Mouse (Mus musculus) brain, embryonic 14.5 days (tissue): ENCODE data around the gene Dpep3. TPM values are rescaled to one million over a fixed set of nuclear protein-coding genes. Genes with fewer than 3 reads are reported as not detected.

Experiments used
- DNase-seq: peaks from one replicate; pipeline ENCODE4 v3.0.0-alpha.2; 2011; ENCODE audit warnings: low read depth
- CTCF ChIP-seq: fragments of 200-500 bp; IDR thresholded peaks from 2 replicates; pipeline ENCODE4 v1.5.1; 2012; ENCODE audit warnings: inconsistent platforms, mild to moderate bottlenecking, moderate library complexity, borderline replicate concordance; ENCODE audit not compliant: insufficient read depth, insufficient read length; ENCODE audit errors: extremely low read depth
- POLR2A ChIP-seq: fragments of 200-500 bp; IDR thresholded peaks from 2 replicates; pipeline ENCODE4 v1.6.1; 2012; ENCODE audit warnings: mild to moderate bottlenecking, inconsistent platforms, borderline replicate concordance; ENCODE audit not compliant: poor library complexity, insufficient read depth, insufficient read length, severe bottlenecking; ENCODE audit errors: extremely low read depth
- polyA plus RNA-seq: library from polyadenylated mRNA; depleted of rRNA; stranded (reverse); fragments of >200 nt; gene quantifications from 2 replicates; pipeline ENCODE4 v1.2.3, GENCODE M21; 2012

Gene Dpep3
- polyA plus RNA-seq, 1 experiment: not detected

GRCm38 (mm10) chr8:105943321-105943739 is 35.9 kb downstream of the Dpep3 start, which contains the start of gene Lcat:
TSS of gene Lcat (minus strand) at chr8:105943382.
- peak; percentile 14 for DNase-seq
- TF ChIP-seq POLR2A (no peak), CTCF (no peak)

- no peak for TF ChIP-seq CTCF
- DNase-seq: no peak
These were observed 36.7 kb downstream of the Dpep3 start for GRCm38 (mm10) chr8:105942542-105942941.

DNA sequence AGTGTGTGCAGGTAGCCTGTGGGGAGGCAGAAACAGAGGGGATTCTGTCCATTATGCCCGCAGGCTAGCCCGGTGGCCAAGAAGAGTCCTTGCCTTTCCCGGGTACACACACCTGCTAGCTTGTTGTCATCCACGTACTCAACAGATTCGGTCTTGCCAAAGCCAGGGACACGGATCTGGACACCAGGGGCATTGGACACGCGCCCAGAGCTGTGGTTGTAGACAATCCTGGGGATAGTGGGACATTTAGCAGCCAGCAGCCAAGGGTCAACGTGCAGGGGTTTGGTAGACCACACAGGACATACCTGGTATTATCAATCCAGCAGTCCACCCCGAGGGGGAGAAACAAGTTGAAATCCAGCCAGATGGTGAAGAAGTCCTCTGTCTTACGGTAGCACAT is 37.2 kb downstream of the Dpep3 start:
- TF ChIP-seq CTCF (no peak), POLR2A (no peak)
- no peak for DNase-seq

GRCm38 (mm10) chr8:105938306-105938669 is 40.9 kb downstream of the Dpep3 start, which contains the start of gene Psmb10:
TSS of gene Psmb10 (minus strand) at chr8:105938444.
- no peak for TF ChIP-seq POLR2A
- no peak for TF ChIP-seq CTCF
- DNase-seq: peak; percentile 29

GRCm38 (mm10) chr8:105937496-105938305 is 41.5 kb downstream of the Dpep3 start:
- TF ChIP-seq CTCF (no peak), POLR2A (no peak)
- DNase-seq: peak; percentile 58

GRCm38 (mm10) chr8:105936866-105937475 is 42.3 kb downstream of the Dpep3 start:
- DNase-seq: peak; percentile 96
- no peak for TF ChIP-seq CTCF
- peak; percentile 31; the same call in 1 of the 2 replicates for TF ChIP-seq POLR2A

GRCm38 (mm10) chr8:105935863-105936603 is 43.2 kb downstream of the Dpep3 start:
- no peak for TF ChIP-seq CTCF
- TF ChIP-seq POLR2A: no peak
- no peak for DNase-seq

- no peak for DNase-seq
- TF ChIP-seq POLR2A: no peak
- TF ChIP-seq CTCF: no peak
These were observed 44.1 kb downstream of the Dpep3 start for GRCm38 (mm10) chr8:105935105-105935504.

DNA sequence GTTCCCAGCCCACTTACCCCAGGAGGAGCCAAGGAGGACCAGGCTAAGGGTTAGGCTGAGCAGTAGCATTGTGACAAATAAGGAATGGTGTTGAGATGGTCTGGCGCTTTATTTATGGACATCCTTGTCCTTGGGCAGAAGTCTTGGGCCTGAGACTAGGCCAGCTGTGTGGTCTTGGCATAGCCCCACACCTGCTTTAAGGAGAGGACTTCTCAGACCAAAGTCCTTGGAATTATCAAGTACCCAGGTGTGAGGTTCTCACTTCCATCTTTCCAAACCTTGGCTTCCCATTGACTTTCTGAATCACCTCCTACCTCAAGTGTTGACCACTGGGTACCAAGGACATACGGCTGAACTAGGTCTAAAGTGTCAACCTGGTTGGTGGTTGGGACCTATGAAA is 45.5 kb downstream of the Dpep3 start, which contains the start of gene Ctrl:
Ctrl (minus strand) TSS at position 101 of the 400 bp plus-strand sequence.
- no peak for DNase-seq
- TF ChIP-seq POLR2A (no peak), CTCF (no peak)

DNA sequence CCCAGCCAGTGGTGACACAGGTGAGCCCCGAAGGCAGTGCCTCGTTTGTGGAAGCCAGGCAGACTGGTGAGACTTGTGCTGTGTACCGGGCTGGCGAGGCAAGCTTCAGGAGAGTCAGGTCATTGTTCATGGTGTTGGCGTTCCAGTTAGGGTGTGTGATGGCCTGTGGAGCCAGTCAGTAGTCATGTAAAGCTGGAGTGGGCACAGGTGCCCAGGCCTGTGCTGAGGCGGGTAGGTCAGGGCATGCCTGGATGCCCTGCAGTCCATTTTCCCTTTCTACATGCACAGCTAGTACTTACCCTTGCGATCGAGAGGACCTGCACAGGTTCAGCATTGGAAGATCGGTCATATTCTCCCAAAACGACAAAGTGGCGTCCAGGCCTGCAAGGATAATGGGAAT is 46.7 kb downstream of the Dpep3 start:
- no peak for TF ChIP-seq POLR2A
- TF ChIP-seq CTCF: no peak
- no peak for DNase-seq

GRCm38 (mm10) chr8:105931271-105931670 is 48.0 kb downstream of the Dpep3 start:
- no peak for TF ChIP-seq POLR2A
- no peak for TF ChIP-seq CTCF

More at GRCm38 (mm10) chr8:105931271-105931670, 48.0 kb downstream of the Dpep3 start:
- DNase-seq: no peak
